Mouse (Mus musculus): ENCODE measurements around the gene Cplx3. TPM values are rescaled to one million over a fixed set of nuclear protein-coding genes. Genes with fewer than 3 reads are reported as not detected.

Cplx3 gene
- polyA plus RNA-seq (2017; shearing (Covaris generic)) = not detected

GRCm38 (mm10) chr9:57606139-57606851 lies at the start of gene Cplx3:
Gene Cplx3 (minus strand): TSS chr9:57606281.

DNA sequence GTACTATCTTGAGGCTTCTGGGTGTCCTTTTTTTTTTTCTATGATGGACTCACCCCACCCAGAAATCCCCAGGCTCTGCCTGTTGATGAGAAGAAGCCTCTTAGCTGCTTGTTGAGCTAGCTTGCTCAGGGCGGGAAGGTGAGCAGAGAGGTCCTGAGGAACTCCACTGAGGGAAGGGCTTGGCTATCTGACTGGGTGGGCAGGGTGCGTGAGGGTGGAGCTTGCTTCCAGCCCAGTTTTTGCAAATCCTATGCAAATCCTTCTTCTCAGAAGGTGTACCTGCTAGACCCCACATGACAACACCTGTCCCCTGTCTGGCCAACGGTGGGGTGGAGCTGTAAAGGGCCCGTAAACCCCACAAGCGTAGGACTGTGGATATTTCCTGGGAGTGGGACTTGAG lies 47.2 kb upstream of the Cplx3 start, which contains the start of gene Csk:
TSS of gene Csk (minus strand) at position 349 of the 400 bp plus-strand sequence.

DNA sequence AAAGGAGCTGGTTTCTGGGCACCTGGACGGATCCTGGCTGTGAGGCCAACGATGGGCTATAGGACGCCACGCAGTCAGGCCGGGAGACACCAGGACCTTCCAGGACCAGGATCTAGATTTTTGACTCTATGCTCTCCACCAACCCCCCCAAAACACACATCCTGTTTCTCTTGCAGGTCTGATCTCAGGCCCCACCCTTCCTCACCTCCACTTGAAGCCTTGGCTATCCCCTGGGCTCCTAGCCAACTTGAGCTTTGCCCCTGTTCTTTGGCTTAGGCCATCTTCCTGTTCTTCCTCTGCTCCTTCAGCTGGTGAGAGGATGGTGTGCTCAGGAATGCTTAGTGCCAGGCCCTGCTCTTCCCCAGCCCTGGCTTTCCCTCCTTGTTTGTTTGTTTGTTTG lies 14.6 kb upstream of the Cplx3 start, which contains the start of gene Lman1l:
TSS of gene Lman1l (minus strand) at position 101 of the 400 bp plus-strand sequence.

GRCm38 (mm10) chr9:57589224-57590126 lies 16.6 kb downstream of the Cplx3 start, which contains the start of gene Ulk3:
Gene Ulk3 (plus strand): TSS chr9:57589452.

GRCm38 (mm10) chr9:57560861-57561710 lies 45.0 kb downstream of the Cplx3 start, which contains the start of gene Scamp2:
Gene Scamp2 (plus strand): TSS chr9:57560943.

GRCm38 (mm10) chr9:57552139-57552887 lies 53.8 kb downstream of the Cplx3 start, which contains the start of gene Mpi:
Gene Mpi (minus strand): TSS chr9:57552763.

Other genes starting within 250 kb of the Cplx3 start
- 143 TPM for gene Ppcdc, start 166.2 kb downstream of the Cplx3 start, polyA plus RNA-seq (2017; shearing (Covaris generic))
- gene Scamp5, start 138.2 kb downstream of the Cplx3 start, polyA plus RNA-seq (2017; shearing (Covaris generic)) = 0.23 TPM
- gene Rpp25, start 102.3 kb downstream of the Cplx3 start, polyA plus RNA-seq (2017; shearing (Covaris generic)) = 0.20 TPM
- gene Cox5a, start 85.0 kb downstream of the Cplx3 start, polyA plus RNA-seq (2017; shearing (Covaris generic)) = 232 TPM
- 11.1 TPM for gene Fam219b, start 68.8 kb downstream of the Cplx3 start, polyA plus RNA-seq (2017; shearing (Covaris generic))
- 20.1 TPM for gene Mpi, start 53.5 kb downstream of the Cplx3 start, polyA plus RNA-seq (2017; shearing (Covaris generic))
- 112 TPM for gene Scamp2, start 45.3 kb downstream of the Cplx3 start, polyA plus RNA-seq (2017; shearing (Covaris generic))
- 87.6 TPM for gene Ulk3, start 16.8 kb downstream of the Cplx3 start, polyA plus RNA-seq (2017; shearing (Covaris generic))
- 0.27 TPM for gene Lman1l, start 14.5 kb upstream of the Cplx3 start, polyA plus RNA-seq (2017; shearing (Covaris generic))
- gene Csk, start 47.4 kb upstream of the Cplx3 start, polyA plus RNA-seq (2017; shearing (Covaris generic)) = 230 TPM
- gene Cyp1a2, start 77.4 kb upstream of the Cplx3 start, polyA plus RNA-seq (2017; shearing (Covaris generic)) = not detected
- gene Cyp1a1, start 81.6 kb upstream of the Cplx3 start, polyA plus RNA-seq (2017; shearing (Covaris generic)) = 0.24 TPM
- 51.7 TPM for gene Edc3, start 102.3 kb upstream of the Cplx3 start, polyA plus RNA-seq (2017; shearing (Covaris generic))
- 150 TPM for gene Clk3, start 159.6 kb upstream of the Cplx3 start, polyA plus RNA-seq (2017; shearing (Covaris generic))
- 56.0 TPM for gene Arid3b, start 230.5 kb upstream of the Cplx3 start, polyA plus RNA-seq (2017; shearing (Covaris generic))

All from activated CD4-positive, CD25-positive, alpha-beta regulatory T cell, adult 9 weeks (primary cell).